Mouse (Mus musculus): Measurements from ENCODE around the gene Sdr16c6.

The Sdr16c6 gene

GRCm38 (mm10) chr4:4077372-4077771 is at the start of gene Sdr16c6:
TSS of gene Sdr16c6 (minus strand) at chr4:4077522.
- no peak for DNase-seq (ENCODE audit: low read depth)

- DNase-seq (ENCODE audit: low read depth) = no peak
Measured at GRCm38 (mm10) chr4:4080180-4080579, 2.9 kb upstream of the Sdr16c6 start.

GRCm38 (mm10) chr4:4079132-4079531 is 1.8 kb upstream of the Sdr16c6 start:
- no peak for DNase-seq (ENCODE audit: low read depth)

GRCm38 (mm10) chr4:4076001-4076400 is 1.3 kb downstream of the Sdr16c6 start:
- no peak for DNase-seq (ENCODE audit: low read depth)

All from c-Kit-positive CD71-negative TER-119-negative erythroid progenitor cells, embryonic 14.5 days (primary cell).